Mouse (Mus musculus) thymus, adult 2 months (tissue): ENCODE data around the gene A930018P22Rik. TPM values are rescaled to one million over a fixed set of nuclear protein-coding genes. Genes with fewer than 3 reads are reported as not detected.

Experiments used
- DNase-seq: peaks from one replicate; pipeline ENCODE4 v3.0.0; 2021
- H3K27ac ChIP-seq: fragments of 200-500 bp; 2 replicates; pipeline ENCODE4 v1.5.1; 2012; ENCODE audit warnings: low read length, control low read depth; ENCODE audit not compliant: control insufficient read depth, insufficient read depth
- H3K27me3 ChIP-seq: fragments of 200-500 bp; 2 replicates; pipeline ENCODE4 v1.6.1; 2012; ENCODE audit warnings: mild to moderate bottlenecking, low read length, moderate library complexity, mixed read lengths; ENCODE audit not compliant: control insufficient read depth, insufficient read depth
- H3K36me3 ChIP-seq: fragments of 200-500 bp; 2 replicates; pipeline ENCODE4 v1.6.1; 2012; ENCODE audit warnings: mild to moderate bottlenecking, low read length, moderate library complexity; ENCODE audit not compliant: control insufficient read depth, insufficient read depth
- H3K4me1 ChIP-seq: fragments of 200-500 bp; replicated peaks from 2 replicates; pipeline ENCODE4 v1.6.1; 2012; ENCODE audit warnings: low read length; ENCODE audit not compliant: control insufficient read depth, insufficient read depth
- H3K4me3 ChIP-seq: fragments of 200-500 bp; 2 replicates; pipeline ENCODE4 v1.5.1; 2012; ENCODE audit warnings: mild to moderate bottlenecking, low read length, control low read depth, moderate library complexity; ENCODE audit not compliant: control insufficient read depth, insufficient read depth
- CTCF ChIP-seq: fragments of 200-500 bp; IDR thresholded peaks from 2 replicates; pipeline ENCODE4 v1.5.1; 2012; ENCODE audit warnings: mild to moderate bottlenecking, control low read depth, low read length, moderate library complexity, borderline replicate concordance; ENCODE audit not compliant: control insufficient read depth, poor library complexity, insufficient read depth; ENCODE audit errors: extremely low read depth
- POLR2A ChIP-seq: fragments of 200-500 bp; IDR thresholded peaks from 2 replicates; pipeline ENCODE4 v1.6.1; 2012; ENCODE audit warnings: mild to moderate bottlenecking, low read length, control low read depth, moderate library complexity; ENCODE audit not compliant: control insufficient read depth, poor library complexity, insufficient read depth; ENCODE audit errors: extremely low read depth
- WGBS: fragments of 180-500 bp; shearing (Covaris S2); methylation state at CpG from one replicate; pipeline ENCODE4 v1.1.7; 2018; 5-methylcytosine and 5-hydroxymethylcytosine counted together
- polyA plus RNA-seq: library from polyadenylated mRNA; depleted of rRNA; stranded (reverse); fragments of >200 nt; gene quantifications from 2 replicates; pipeline ENCODE4 v1.2.3, GENCODE M21; 2012

A930018P22Rik gene
- polyA plus RNA-seq, 1 experiment: not detected

DNA sequence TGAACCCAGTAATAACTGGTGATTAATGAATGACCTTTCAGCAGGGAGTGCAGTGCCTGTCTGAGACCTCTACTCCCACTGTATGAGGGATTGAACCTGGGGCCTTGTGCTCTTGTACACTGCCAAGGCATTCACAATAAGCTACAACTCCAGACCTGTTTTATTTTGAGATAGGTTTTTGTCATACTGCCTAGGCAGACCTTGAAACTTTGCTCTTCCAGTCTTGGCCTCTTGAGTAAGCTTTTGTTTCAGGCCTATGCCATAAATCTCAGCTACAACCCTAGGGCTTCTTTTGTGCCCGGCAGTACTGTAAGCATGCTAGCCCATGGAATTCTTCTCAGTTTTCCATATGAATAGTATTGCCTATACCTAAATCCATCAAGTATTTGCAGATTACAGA is 3.5 kb upstream of the A930018P22Rik start:
- H3K27me3 ChIP-seq: peaks cover 4% of the 10 kb centered on the region
- DNase-seq: no peak
- WGBS: 92% methylated on average over 1 of the region's 1 CpGs
- peaks cover 10% of the 10 kb centered on the region for H3K4me1 ChIP-seq
- H3K36me3 ChIP-seq: no peaks in the 10 kb centered on the region
- H3K27ac ChIP-seq: no peak overlapping the region
- no peak overlapping the region for H3K4me3 ChIP-seq
- no peak for TF ChIP-seq POLR2A
- TF ChIP-seq CTCF: no peak

DNA sequence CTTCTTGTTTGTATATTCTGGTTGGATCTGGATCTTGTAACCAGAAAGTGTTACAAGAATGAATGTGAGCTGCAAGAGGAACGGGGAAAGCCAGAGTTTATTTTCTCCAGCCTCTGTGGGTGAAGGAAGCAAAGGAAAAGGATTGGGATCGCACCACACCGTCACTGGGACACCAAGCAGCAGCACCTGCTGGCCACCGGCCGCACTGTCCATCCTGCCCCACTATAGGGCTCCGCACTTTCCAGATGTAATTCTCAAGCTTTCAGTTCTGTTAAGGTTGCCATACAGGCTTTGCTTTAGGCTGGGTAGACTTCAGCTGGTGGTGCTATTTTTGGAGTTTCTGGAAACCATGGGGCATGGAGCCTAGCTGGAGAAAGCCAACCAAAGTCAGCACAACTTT is 2.3 kb upstream of the A930018P22Rik start:
- no peaks in the 10 kb centered on the region for H3K36me3 ChIP-seq
- H3K27me3 ChIP-seq: peaks cover 4% of the 10 kb centered on the region
- DNase-seq: no peak
- TF ChIP-seq CTCF (no peak), POLR2A (no peak)
- WGBS: 90% methylated on average over 6 of the region's 6 CpGs
- H3K27ac ChIP-seq: no peak overlapping the region
- H3K4me1 ChIP-seq: peaks cover 10% of the 10 kb centered on the region
- H3K4me3 ChIP-seq: no peak overlapping the region

DNA sequence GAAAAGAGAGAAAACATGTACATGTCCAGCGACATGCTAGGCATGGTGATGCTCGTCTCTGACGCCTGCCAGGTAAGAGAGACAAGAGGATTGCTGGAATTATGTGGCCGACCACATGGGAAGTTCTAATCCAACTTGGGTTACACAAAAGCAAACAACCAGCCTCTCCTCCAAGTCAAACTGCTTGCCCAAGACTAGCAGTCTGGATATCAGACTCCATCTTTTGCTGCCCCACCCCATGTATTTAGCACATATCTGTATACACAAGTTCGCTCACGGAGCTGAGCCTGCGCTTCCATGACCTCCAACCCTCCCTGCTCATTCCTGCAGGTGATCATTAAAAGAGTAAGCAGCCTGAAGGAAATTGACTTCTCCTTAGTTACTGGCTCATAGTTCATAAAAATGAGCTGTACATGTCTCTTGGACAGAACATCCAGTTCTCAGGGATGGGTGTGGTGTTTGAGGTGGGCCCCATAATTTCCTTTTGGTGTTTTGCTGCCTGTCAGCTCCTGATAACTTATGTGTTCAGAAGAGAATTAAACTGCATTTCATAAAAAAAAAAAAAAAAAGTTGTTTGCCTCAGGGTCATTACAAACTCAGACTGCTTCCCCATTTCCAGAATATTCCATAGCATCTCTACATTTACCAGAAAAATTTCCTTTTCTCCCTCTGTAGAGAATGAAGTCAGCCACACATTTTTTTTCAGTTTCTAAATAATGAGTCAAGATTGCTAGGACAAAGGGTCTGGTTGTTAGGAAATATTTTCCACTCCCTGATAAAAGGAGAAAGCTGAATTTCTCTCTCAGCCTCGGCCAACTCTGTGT is 676 bp upstream of the A930018P22Rik start:
- Histone ChIP-seq H3K27me3 (peaks cover 6% of the 10 kb centered on the region), H3K4me3 (peak overlapping the region; percentile 47; the same call in 1 of the 2 replicates), H3K4me1 (peaks cover 10% of the 10 kb centered on the region), H3K27ac (no peak overlapping the region), H3K36me3 (no peaks in the 10 kb centered on the region)
- TF ChIP-seq POLR2A: no peak
- TF ChIP-seq CTCF: no peak
- no peak for DNase-seq
- 86% methylated on average over 8 of the region's 8 CpGs for whole genome bisulfite sequencing

DNA sequence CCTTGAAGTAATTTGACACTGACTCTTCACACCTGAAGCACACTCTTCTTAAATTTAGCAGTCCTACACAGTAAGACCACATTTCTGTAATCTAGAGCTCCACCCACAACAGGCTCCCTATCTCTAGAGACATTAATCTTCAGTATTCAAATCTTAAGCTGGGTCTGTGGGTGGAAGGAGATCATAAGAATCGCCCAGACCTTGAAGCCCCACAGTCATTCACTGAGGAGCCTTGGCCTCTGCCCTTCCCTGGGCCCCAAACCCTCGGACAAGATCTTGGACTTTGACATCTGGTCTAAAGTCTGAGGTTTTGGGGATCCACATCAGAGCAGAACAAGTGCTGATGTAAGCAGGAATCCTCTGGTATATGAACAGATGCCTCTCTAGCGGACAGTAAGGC is 971 bp downstream of the A930018P22Rik start:
- TF ChIP-seq CTCF (no peak), POLR2A (no peak)
- Histone ChIP-seq H3K4me3 (no peak overlapping the region), H3K27me3 (peaks cover 6% of the 10 kb centered on the region), H3K36me3 (no peaks in the 10 kb centered on the region), H3K27ac (no peak overlapping the region), H3K4me1 (peaks cover 10% of the 10 kb centered on the region)
- DNase-seq: no peak
- 53% methylated on average over 3 of the region's 3 CpGs for WGBS

DNA sequence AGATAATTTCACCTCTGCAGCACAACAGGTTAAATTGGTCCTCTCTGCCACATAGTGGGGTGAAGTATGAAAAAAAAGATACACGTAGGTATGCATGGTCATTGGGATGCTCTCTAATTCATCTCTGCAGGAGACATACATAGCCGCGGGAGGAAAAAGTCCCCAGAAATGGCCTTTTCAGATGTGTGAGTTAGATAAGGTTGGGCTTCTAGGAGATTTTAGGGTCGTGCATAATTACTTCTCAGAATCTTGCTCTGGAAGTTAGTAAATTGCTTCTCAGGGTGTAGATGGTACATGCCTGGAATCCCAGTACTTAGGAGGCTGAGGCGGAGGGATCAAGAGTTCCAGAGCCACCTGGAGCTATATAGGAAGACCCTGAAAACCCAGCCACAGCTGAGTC is 1.5 kb downstream of the A930018P22Rik start:
- Histone ChIP-seq H3K4me1 (peaks cover 10% of the 10 kb centered on the region), H3K27me3 (peaks cover 6% of the 10 kb centered on the region), H3K36me3 (no peaks in the 10 kb centered on the region), H3K4me3 (no peak overlapping the region), H3K27ac (no peak overlapping the region)
- DNase-seq: no peak
- 78% methylated on average over 5 of the region's 5 CpGs for WGBS
- no peak for TF ChIP-seq CTCF
- no peak for TF ChIP-seq POLR2A

DNA sequence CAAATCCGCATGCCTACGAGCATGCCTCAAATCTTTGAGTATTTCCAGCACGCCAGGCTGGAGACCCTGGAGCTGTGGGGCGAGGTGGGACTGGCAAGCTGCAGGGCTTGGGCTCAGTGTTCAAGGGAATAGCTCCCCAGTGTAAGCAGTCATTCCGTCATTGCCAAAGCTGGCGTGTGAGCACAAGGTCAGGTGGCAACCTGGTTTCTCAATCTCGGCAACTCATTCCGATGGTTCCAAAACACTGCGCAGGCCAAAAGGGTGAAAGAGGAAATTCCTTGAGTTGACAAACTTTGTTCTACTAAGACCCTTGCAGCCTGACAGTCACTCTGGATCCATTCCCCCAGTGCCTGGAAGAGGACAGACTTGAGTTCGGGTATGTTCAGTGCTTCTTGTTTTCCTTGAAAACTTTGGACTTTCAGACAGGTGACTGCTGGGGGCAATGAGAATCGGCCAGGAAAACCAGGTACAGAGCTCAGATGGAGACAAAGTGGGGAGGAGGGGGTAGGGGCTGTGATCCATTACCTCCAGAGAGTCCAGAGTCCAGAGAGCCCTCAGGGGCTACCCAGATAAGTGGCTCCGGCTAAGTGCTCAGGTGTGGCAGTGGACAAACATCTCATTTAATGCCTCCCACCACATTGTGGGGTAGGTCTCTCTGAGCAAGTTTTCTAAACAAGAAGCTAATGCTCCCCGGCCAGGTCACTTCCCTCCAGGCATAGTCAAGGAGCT is 6.4 kb downstream of the A930018P22Rik start:
- no peak overlapping the region for H3K4me3 ChIP-seq
- H3K27ac ChIP-seq: no peak overlapping the region
- WGBS: 93% methylated on average over 13 of the region's 13 CpGs
- TF ChIP-seq CTCF (no peak), POLR2A (no peak)
- no peaks in the 10 kb centered on the region for H3K4me1 ChIP-seq
- DNase-seq: no peak
- no peaks in the 10 kb centered on the region for H3K36me3 ChIP-seq
- H3K27me3 ChIP-seq: peaks cover 3% of the 10 kb centered on the region; the same call in 1 of the 2 replicates

DNA sequence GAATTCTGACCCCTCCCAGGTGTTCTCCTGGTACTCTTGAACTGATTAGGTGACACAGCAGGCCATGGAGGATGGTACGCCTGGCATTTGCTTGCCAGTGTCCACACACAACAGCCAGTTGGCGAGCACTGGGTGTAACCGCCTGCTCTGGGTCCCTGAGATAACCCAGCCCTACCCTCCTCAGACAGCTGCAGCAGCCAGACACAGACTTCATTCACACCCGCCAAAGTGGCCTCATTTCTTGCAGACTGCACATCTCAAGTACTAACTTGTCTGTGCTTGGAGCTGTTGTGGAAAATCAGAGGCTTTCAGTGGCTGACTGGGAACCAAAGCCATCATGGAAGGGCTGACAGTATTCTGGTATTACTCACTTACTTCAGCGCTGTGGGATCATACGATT is 7.6 kb downstream of the A930018P22Rik start:
- Histone ChIP-seq H3K4me3 (no peak overlapping the region), H3K27me3 (peaks cover 3% of the 10 kb centered on the region; the same call in 1 of the 2 replicates), H3K27ac (no peak overlapping the region), H3K4me1 (no peaks in the 10 kb centered on the region), H3K36me3 (no peaks in the 10 kb centered on the region)
- WGBS: 87% methylated on average over 6 of the region's 6 CpGs
- no peak for TF ChIP-seq POLR2A
- no peak for DNase-seq
